Mouse (Mus musculus) midbrain, embryonic 14.5 days (tissue): ENCODE measurements around the gene B020031M17Rik. TPM values are rescaled to one million over a fixed set of nuclear protein-coding genes. Genes with fewer than 3 reads are reported as not detected.

ENCODE experiments used
- polyA plus RNA-seq: library from polyadenylated mRNA; unstranded; fragments of >200 nt; fragmentation: Nextera tagmentation; extraction: Ambion mirVana; gene quantifications from 2 replicates; pipeline ENCODE4 v1.2.1, GENCODE M21; 2014

The B020031M17Rik gene
- polyA plus RNA-seq, 1 experiment from 2014 or later = not detected

Other genes starting within 250 kb of the B020031M17Rik start
- 3.8 and 4.4 TPM in 2 replicates for gene Nim1k, start 194.9 kb downstream of the B020031M17Rik start, polyA plus RNA-seq
- gene Zfp131, start 159.9 kb downstream of the B020031M17Rik start, polyA plus RNA-seq = 35.2 and 36.3 TPM in 2 replicates
- not detected in 2 replicates for gene AF067063, start 120.6 kb downstream of the B020031M17Rik start, polyA plus RNA-seq
- gene D13Ertd608e, start 114.8 kb downstream of the B020031M17Rik start, polyA plus RNA-seq = not detected in 2 replicates
- not detected in 2 replicates for gene Tcstv1, start 56.0 kb downstream of the B020031M17Rik start, polyA plus RNA-seq
- not detected in 2 replicates for gene Gm21761, start 21.5 kb downstream of the B020031M17Rik start, polyA plus RNA-seq
- not detected in 2 replicates for gene Gm36079, start 76.2 kb upstream of the B020031M17Rik start, polyA plus RNA-seq
- gene Gm21188, start 101.4 kb upstream of the B020031M17Rik start, polyA plus RNA-seq = not detected in 2 replicates
- not detected in 2 replicates for gene Gm20767, start 189.4 kb upstream of the B020031M17Rik start, polyA plus RNA-seq
- not detected in 2 replicates for gene Gm21818, start 221.6 kb upstream of the B020031M17Rik start, polyA plus RNA-seq